Mouse (Mus musculus): ENCODE results near the gene Idh3a.

GRCm38 (mm10) chr9:54614182-54614850, 28.2 kb downstream of the Idh3a start:
- peak; percentile 62 for TF ChIP-seq CTCF (IDR thresholded peaks at IDR 0.05; ENCODE audit: control insufficient read depth, insufficient read depth, low read length)
- no peak for TF ChIP-seq POLR2A (IDR thresholded peaks at IDR 0.05; ENCODE audit: borderline replicate concordance, control insufficient read depth, low read depth, low read length)

All from bone marrow, adult 2 months (tissue).